Mouse (Mus musculus) intestine, embryonic 15.5 days (tissue): ENCODE data around the gene Susd4. TPM values are rescaled to one million over a fixed set of nuclear protein-coding genes. Genes with fewer than 3 reads are reported as not detected.

Experiments used
- ATAC-seq: fragments of 200-750 bp; cut with Nextera tagmentation; 2 replicates; pipeline ENCODE4 v1.8.0; 2017; ENCODE audit warnings: moderate TSS enrichment, moderate library complexity
- H3K27ac ChIP-seq: fragments of 300-500 bp; sonication (generic); 2 replicates; pipeline ENCODE4 v1.5.1; 2015; ENCODE audit warnings: mild to moderate bottlenecking, inconsistent platforms
- H3K27me3 ChIP-seq: fragments of 300-500 bp; sonication (generic); replicated peaks from 2 replicates; pipeline ENCODE4 v1.6.1; 2015; ENCODE audit warnings: inconsistent platforms
- H3K36me3 ChIP-seq: fragments of 300-500 bp; sonication (generic); 2 replicates; pipeline ENCODE4 v1.6.1; 2015; ENCODE audit warnings: inconsistent platforms
- H3K4me1 ChIP-seq: fragments of 300-500 bp; sonication (generic); replicated peaks from 2 replicates; pipeline ENCODE4 v1.6.1; 2015; ENCODE audit warnings: inconsistent platforms
- H3K4me2 ChIP-seq: fragments of 300-500 bp; sonication (generic); replicated peaks from 2 replicates; pipeline ENCODE4 v1.6.1; 2015; ENCODE audit warnings: mild to moderate bottlenecking, inconsistent platforms
- H3K4me3 ChIP-seq: fragments of 300-500 bp; sonication (generic); replicated peaks from 2 replicates; pipeline ENCODE4 v1.5.1; 2015; ENCODE audit warnings: inconsistent platforms
- H3K9ac ChIP-seq: fragments of 300-500 bp; sonication (generic); 2 replicates; pipeline ENCODE4 v1.6.1; 2015; ENCODE audit warnings: inconsistent platforms
- H3K9me3 ChIP-seq: fragments of 300-500 bp; sonication (generic); 2 replicates; pipeline ENCODE4 v1.6.1; 2016; ENCODE audit warnings: inconsistent platforms
- WGBS: fragments of 180-500 bp; shearing (Covaris S2); methylation state at CpG from one replicate; pipeline ENCODE4 v1.1.7; 2015; 5-methylcytosine and 5-hydroxymethylcytosine counted together
- polyA plus RNA-seq: library from polyadenylated mRNA; unstranded; fragments of >200 nt; fragmentation: Nextera tagmentation; extraction: Ambion mirVana; gene quantifications from 2 replicates; pipeline ENCODE4 v1.2.1, GENCODE M21; 2015

Susd4 gene
- polyA plus RNA-seq, 1 experiment from 2014 or later = 15.5 TPM

DNA sequence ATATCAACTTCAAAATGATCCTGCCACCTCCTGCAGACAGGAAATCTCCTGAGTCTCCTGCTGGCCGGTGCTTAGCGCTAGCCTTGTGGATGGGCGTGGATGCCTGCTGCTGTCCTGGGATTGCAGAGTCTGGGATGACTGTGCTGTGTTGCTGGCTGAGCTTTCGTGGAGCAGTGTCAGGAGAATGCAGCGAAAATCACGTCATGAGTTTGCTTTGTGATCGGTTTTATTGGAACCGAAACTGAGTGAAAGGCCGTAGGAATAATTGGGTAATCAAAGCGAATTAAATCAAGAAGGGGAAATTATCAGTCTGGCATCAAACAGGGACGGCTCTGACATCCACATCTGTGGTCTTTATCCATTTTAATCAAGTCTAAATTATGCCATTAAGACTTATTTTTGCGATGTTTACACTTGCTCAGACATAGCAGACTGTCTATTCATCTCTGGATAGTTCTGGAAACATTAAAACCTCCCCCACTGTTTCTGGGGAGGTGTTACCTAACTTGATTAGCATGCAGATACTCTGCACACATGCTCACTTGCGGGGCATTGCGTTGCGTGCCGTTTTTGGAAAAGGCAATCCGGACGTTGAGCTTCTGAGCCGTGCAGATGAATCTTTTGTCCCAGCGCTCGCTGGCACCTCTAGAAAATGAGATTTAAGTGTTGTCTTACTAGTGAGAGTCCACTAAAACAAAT is 60.2 kb downstream of the Susd4 start:
- Histone ChIP-seq H3K4me1 (peaks cover 10% of the 10 kb centered on the region; the same call in 1 of the 2 replicates), H3K9ac (no peak overlapping the region), H3K9me3 (no peaks in the 10 kb centered on the region), H3K27me3 (no peaks in the 10 kb centered on the region), H3K27ac (no peak overlapping the region), H3K36me3 (no peaks in the 10 kb centered on the region), H3K4me2 (no peak overlapping the region), H3K4me3 (no peak overlapping the region)
- 63% methylated on average over 21 of the region's 21 CpGs for WGBS
- ATAC-seq = no peak

DNA sequence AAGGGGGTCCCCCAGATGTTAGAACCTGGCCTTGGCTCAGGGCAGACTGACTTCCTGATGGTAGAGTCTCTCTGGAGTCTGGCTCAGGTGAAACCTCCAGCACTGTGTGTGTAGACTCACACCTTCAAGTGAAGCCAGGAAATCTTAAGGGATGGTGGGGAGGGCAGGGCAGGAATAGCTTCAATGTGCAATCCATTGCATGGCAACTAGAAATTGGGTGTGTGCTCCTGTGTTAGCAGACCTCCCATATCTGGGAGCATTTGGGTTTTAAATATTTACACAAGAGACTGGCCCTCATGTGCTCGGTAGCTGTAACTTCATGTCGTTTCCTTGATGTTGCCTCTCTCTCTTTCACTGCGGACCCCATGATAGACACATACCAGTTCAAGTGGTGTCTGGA is 62.9 kb downstream of the Susd4 start:
- no peaks in the 10 kb centered on the region for H3K9me3 ChIP-seq
- H3K4me1 ChIP-seq = 0 out of 2 replicates have a peak, but pooled peaks cover 10% of the 10 kb centered on the region
- no peak overlapping the region for H3K4me2 ChIP-seq
- H3K36me3 ChIP-seq = no peaks in the 10 kb centered on the region
- ATAC-seq = 0 out of 2 replicates have a peak, but pooled peaks have one; percentile 31
- H3K27ac ChIP-seq = no peak overlapping the region
- H3K9ac ChIP-seq = no peak overlapping the region
- H3K4me3 ChIP-seq = no peak overlapping the region
- H3K27me3 ChIP-seq = no peaks in the 10 kb centered on the region
- WGBS = 33% methylated on average over 3 of the region's 3 CpGs

DNA sequence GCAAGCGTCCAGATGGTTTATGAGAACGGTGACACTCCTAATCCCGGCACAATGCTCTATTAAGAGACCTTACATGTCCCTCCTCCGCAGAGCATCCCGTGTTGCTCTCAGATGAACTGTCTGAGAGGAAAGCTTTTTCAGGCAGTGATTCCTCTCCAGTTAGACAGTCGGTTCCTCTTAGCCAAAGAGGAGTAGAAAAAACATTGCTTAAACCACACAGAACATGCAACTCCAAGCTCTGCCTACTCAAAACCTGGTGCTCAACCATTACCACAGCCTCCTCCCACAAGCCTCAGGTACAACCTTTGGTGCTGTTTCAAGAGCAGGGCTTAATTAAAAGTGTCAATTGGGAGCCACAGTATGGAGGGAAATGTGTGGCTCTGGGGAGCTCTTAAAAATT is 74.4 kb downstream of the Susd4 start:
- Histone ChIP-seq H3K4me1 (peaks cover 9% of the 10 kb centered on the region), H3K36me3 (no peaks in the 10 kb centered on the region), H3K27ac (no peak overlapping the region), H3K9ac (no peak overlapping the region), H3K27me3 (no peaks in the 10 kb centered on the region), H3K9me3 (no peaks in the 10 kb centered on the region), H3K4me3 (no peak overlapping the region), H3K4me2 (no peak overlapping the region)
- WGBS = 70% methylated on average over 6 of the region's 6 CpGs
- no peak for ATAC-seq

DNA sequence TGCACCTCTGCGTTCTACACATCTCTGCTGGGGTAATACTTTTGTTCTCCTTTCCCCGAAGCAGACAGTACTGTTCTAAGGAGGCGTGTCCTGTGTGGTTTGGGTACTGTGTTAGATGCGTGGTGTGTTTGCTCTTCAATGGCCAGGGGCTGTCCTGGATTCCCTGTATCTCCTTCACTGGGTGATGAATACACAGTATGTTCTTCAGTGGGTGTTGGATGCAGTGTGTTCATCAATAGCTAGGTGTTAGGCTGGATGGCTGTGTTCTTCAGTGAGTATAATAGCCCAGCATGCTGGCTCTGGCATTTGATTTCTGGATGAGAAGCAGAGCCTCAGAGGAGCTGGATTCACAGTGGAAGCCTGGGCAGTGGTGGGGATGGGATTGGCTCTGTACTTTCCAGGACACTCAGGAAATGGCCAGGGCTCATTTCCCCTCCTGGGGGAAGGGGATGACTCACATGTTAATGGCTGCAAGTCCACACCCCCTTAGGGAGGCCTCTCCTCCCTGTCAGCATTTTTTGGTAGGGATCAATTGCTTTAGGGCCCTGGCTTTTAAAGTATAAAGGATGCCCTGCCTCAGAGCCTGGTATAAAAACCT is 75.8 kb downstream of the Susd4 start:
- H3K4me3 ChIP-seq = no peak overlapping the region
- no peaks in the 10 kb centered on the region for H3K36me3 ChIP-seq
- H3K4me1 ChIP-seq = peaks cover 9% of the 10 kb centered on the region
- H3K4me2 ChIP-seq = no peak overlapping the region
- H3K27me3 ChIP-seq = no peaks in the 10 kb centered on the region
- H3K9ac ChIP-seq = no peak overlapping the region
- no peak overlapping the region for H3K27ac ChIP-seq
- peak; percentile 55; the same call in 1 of the 2 replicates for ATAC-seq
- 78% methylated on average over 4 of the region's 4 CpGs for WGBS
- H3K9me3 ChIP-seq = no peaks in the 10 kb centered on the region

- 46% methylated on average over 6 of the region's 6 CpGs for WGBS
- peaks cover 9% of the 10 kb centered on the region for H3K4me1 ChIP-seq
- ATAC-seq = no peak
- H3K9me3 ChIP-seq = no peaks in the 10 kb centered on the region
- no peak overlapping the region for H3K4me2 ChIP-seq
- H3K36me3 ChIP-seq = no peaks in the 10 kb centered on the region
- no peak overlapping the region for H3K9ac ChIP-seq
- H3K27ac ChIP-seq = no peak overlapping the region
- H3K4me3 ChIP-seq = no peak overlapping the region
- no peaks in the 10 kb centered on the region for H3K27me3 ChIP-seq
These were observed 76.4 kb downstream of the Susd4 start for GRCm38 (mm10) chr1:182840011-182840410.

- no peak overlapping the region for H3K27ac ChIP-seq
- no peak overlapping the region for H3K9ac ChIP-seq
- no peaks in the 10 kb centered on the region for H3K9me3 ChIP-seq
- no peaks in the 10 kb centered on the region for H3K27me3 ChIP-seq
- peaks cover 9% of the 10 kb centered on the region for H3K4me1 ChIP-seq
- H3K4me2 ChIP-seq = no peak overlapping the region
- H3K36me3 ChIP-seq = no peaks in the 10 kb centered on the region
- 80% methylated on average over 6 of the region's 6 CpGs for WGBS
- no peak for ATAC-seq
- no peak overlapping the region for H3K4me3 ChIP-seq
These were observed 76.9 kb downstream of the Susd4 start for GRCm38 (mm10) chr1:182840606-182841005.

DNA sequence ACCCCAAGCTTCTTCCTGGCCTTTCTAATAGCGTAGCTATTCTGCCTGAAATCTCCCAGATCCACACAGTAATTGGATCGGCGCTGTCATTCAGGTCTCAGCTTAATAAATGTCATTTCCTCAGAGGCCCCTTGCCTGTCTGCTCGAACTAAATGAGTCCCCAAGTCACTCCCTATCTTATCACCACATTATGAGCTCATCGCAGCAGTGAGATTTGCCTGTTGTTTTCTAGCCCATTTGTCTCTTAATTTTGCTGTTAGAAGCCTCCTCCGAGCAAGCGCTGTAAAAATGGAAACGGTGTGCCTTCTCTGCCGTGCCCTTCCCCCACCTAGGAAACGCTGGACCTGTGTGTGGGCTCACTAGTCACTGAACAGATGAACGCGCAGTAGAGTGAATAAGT is 85.9 kb downstream of the Susd4 start:
- Histone ChIP-seq H3K4me1 (no peaks in the 10 kb centered on the region), H3K9me3 (no peaks in the 10 kb centered on the region), H3K4me2 (no peak overlapping the region), H3K27ac (no peak overlapping the region), H3K36me3 (no peaks in the 10 kb centered on the region), H3K9ac (no peak overlapping the region), H3K4me3 (no peak overlapping the region), H3K27me3 (no peaks in the 10 kb centered on the region)
- WGBS = 54% methylated on average over 12 of the region's 12 CpGs
- no peak for ATAC-seq

- H3K4me2 ChIP-seq = no peak overlapping the region
- ATAC-seq = no peak
- 81% methylated on average over 1 of the region's 1 CpGs for WGBS
These were observed 86.4 kb downstream of the Susd4 start for GRCm38 (mm10) chr1:182850080-182850479.

DNA sequence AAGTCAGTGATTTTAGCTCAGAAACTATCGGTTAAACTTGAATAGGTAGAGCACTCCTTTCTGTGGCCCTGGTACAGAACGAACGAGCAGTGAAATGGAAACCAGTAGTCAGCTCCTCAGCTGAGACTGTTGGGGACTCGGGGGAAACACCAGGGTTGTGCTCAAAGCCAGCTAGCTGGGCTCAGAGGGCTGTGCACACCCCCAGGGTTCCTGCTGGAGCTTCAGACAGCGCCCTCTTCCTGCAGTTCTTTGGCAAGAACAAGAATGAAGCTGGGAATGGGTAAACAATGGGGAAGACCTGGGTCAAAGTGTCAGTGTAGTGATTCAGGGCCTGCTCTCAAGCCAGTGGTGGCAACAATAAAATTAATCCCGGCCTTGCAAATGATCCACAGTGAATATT is 88.5 kb downstream of the Susd4 start:
- Histone ChIP-seq H3K4me3 (no peak overlapping the region), H3K9me3 (no peaks in the 10 kb centered on the region), H3K27me3 (no peaks in the 10 kb centered on the region), H3K36me3 (no peaks in the 10 kb centered on the region), H3K4me2 (no peak overlapping the region), H3K27ac (no peak overlapping the region), H3K9ac (no peak overlapping the region), H3K4me1 (no peaks in the 10 kb centered on the region)
- ATAC-seq = no peak
- WGBS = 50% methylated on average over 6 of the region's 6 CpGs

More at GRCm38 (mm10) chr1:182850080-182850479, 86.4 kb downstream of the Susd4 start:
- H3K4me1 ChIP-seq = no peaks in the 10 kb centered on the region
- H3K27me3 ChIP-seq = no peaks in the 10 kb centered on the region
- H3K9me3 ChIP-seq = no peaks in the 10 kb centered on the region
- H3K36me3 ChIP-seq = no peaks in the 10 kb centered on the region
- no peak overlapping the region for H3K9ac ChIP-seq
- no peak overlapping the region for H3K27ac ChIP-seq
- no peak overlapping the region for H3K4me3 ChIP-seq

DNA sequence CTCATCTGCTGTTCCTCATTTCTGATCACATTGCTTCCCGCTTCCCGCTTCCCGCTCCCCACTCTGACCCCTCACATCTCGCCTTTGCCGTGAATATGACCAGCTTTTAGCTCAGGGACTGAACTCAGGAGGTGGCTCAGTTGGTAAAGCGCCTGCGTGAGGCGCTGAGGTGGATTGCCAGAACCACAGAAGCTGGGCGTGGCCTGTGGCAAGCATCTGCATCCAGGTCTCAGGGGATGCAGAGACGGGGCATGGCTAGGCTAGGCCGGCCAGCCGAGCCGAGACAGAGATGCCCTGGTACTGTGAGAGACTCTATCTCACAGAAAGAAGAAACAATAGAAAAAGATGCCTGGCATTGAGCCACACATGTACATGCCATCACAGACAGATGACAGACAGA is 93.0 kb downstream of the Susd4 start:
- 0 out of 2 replicates have a peak, but pooled peaks cover 3% of the 10 kb centered on the region for H3K4me1 ChIP-seq
- WGBS = 79% methylated on average over 13 of the region's 13 CpGs
- no peak overlapping the region for H3K27ac ChIP-seq

GRCm38 (mm10) chr1:182861671-182862358 is 98.2 kb downstream of the Susd4 start:
- Histone ChIP-seq H3K27ac (no peak overlapping the region), H3K4me3 (no peak overlapping the region), H3K9me3 (no peaks in the 10 kb centered on the region), H3K9ac (no peak overlapping the region), H3K27me3 (no peaks in the 10 kb centered on the region), H3K4me1 (0 out of 2 replicates have a peak, but pooled peaks cover 3% of the 10 kb centered on the region), H3K4me2 (no peak overlapping the region), H3K36me3 (no peaks in the 10 kb centered on the region)
- peak; percentile 65 for ATAC-seq
- WGBS = 43% methylated on average over 7 of the region's 7 CpGs

More for the DNA sequence above, 93.0 kb downstream of the Susd4 start:
- Histone ChIP-seq H3K36me3 (no peaks in the 10 kb centered on the region), H3K9me3 (no peaks in the 10 kb centered on the region), H3K9ac (no peak overlapping the region), H3K27me3 (no peaks in the 10 kb centered on the region), H3K4me3 (no peak overlapping the region), H3K4me2 (no peak overlapping the region)
- ATAC-seq = no peak

DNA sequence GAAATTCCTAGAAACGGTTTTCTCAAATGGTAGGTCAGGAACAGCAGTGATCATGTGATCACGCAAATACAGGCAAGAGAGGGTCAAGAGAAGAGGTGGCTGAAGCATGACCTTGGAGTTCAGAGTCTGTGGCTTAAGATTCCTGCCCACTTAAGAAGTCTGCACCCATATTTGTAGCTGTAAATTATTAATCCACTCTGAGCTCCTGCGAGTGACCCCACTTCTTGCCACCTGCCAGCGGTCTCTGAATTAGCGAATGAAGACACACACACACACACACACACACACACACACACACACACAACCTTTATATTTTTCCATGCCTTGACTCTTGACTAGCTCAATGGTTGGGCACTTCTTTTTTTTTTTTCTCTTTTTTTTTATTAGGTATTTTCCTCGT is 99.7 kb downstream of the Susd4 start:
- Histone ChIP-seq H3K9ac (no peak overlapping the region), H3K27ac (no peak overlapping the region), H3K36me3 (no peaks in the 10 kb centered on the region), H3K27me3 (no peaks in the 10 kb centered on the region), H3K4me1 (0 out of 2 replicates have a peak, but pooled peaks cover 3% of the 10 kb centered on the region), H3K4me3 (no peak overlapping the region), H3K9me3 (no peaks in the 10 kb centered on the region), H3K4me2 (no peak overlapping the region)
- ATAC-seq = no peak
- WGBS = 66% methylated on average over 6 of the region's 6 CpGs
